Mouse (Mus musculus): Measurements from ENCODE around the gene Otop2.
A peak's percentile ranks its signal among the peaks of the same experiment; 100 is the strongest.

The Otop2 gene

DNA sequence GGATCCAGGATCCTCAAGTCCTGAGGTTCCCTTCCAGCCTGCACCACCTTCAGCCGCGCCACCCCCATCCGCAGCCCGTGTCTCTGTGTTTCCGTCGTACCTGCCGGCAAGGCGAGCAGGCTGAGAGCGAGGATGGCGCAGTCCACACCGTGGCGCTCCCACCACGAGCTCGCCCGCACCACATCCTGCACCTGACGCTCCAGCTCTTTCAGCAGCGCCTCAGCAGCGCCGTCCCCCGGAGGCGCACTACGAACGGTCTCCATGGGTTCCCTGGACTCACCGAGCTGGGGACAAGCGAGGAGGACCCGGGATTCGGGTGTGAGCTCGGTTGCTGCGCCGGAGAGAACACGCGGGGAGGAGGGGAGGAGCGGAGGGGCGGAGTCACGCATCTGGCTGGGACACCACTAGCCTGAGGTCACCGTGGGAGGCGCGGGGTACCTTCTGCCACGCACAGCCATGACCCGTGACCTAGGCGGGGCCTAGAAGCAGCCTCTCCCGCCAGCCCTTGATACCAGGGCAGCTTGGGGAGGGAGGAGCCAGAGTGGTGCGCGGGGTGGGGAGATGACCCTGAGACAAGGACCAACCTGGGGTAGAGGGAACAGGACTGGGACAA, 9.6 kb upstream of the Otop2 start, which contains the start of gene Fads6:
Fads6 (minus strand) TSS at position 450 of the 613 bp plus-strand sequence.
- DNase-seq (ENCODE audit: low read depth, low spot score), result peak; percentile 80

DNA sequence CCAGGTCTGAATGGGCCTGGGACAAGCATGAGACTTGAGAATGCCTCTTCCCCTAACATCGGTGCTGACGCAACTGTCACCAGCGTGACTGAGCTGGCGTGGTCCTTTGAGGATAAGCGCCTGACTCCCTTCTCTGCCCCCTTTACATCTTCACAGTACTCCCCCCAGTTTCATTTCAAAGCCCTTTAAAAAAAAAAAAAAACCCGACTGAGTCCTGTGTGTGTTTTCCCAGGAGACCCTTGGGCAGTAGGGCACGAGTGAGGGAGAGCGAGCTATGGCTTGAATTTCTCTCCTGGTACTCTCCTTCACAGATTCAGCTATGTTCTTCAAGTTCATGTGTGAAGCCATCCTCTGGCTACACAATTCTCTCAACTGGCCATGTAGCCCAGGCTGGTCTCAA, 8.8 kb upstream of the Otop2 start:
- no peak for DNase-seq (ENCODE audit: low read depth, low spot score)

DNA sequence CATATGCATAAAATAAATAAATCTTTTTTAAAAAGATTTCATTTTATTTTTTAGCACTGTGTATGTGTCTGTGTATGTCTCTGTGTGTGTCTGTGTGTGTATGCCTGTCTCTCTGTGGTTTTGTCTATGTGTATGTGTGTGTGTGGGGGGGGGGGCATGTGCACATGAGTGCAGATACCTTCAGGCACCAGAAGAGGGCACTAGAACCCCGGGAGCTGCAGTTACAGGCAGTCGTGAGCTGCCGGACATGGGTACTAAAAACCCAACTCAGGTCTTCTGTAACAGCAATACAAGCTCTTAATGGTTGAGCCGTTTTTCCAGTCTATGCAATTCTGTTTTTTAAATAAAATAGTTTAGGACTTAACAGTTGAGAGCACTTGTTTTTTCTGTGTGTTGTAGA, 6.2 kb upstream of the Otop2 start:
- DNase-seq (ENCODE audit: low read depth, low spot score), result peak; percentile 71

DNA sequence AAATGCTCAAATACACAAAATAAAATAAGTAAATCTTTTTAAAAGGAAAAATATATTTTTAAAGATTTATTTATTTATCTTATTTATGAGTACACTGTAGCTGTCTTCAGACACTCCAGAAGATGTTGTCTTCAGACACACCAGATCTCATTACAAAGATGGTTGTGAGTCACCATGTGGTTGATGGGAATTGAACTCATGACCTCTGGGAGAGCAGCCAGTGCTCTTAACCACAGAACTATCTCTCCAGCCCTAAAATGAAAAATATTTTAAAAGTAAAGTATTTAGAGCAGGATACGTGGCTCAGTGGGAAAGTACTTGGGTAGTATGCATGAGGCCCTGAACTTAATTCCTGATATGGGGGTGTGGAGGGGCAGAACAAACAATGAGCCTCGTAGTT, 5.6 kb upstream of the Otop2 start:
- DNase-seq (ENCODE audit: low read depth, low spot score), result no peak

DNA sequence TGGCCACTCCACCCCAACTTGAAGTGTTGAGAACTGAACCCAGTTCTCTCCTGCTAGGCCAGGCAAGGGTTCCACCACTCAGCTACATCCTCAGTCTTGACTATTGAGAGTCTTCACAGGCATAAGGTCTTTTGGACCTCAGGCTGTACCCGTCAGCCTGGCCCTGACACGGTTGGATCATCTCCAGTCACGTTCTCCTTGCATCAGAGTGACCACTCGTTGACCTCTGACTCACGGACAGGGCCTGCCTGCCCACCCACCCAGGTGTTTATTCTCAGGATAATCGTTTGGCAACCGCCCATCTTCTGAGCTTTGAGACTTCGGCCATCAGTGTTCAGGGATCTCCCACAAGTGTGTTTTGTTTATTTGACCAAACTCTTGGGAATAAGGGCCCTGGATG, 3.8 kb upstream of the Otop2 start:
- DNase-seq (ENCODE audit: low read depth, low spot score), result no peak

DNA sequence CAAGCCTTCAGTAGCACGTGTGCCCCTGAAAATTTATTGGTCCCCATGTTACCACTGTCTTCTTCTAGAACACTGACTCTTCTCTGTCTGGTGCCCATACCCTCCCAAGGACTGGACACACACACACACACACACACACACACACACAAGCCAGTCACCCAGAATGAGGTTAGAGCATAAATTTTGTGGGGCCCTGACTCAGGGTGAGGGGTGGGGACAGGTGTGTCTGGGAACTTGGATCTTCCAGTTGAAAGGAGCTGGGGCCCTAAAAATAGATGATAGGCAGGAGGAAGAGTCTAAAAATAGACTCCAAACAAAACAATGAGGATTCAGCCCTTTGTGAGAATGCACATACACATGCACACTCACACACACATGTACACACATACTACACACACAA, 1.8 kb downstream of the Otop2 start:
- DNase-seq (ENCODE audit: low read depth, low spot score), result no peak

DNA sequence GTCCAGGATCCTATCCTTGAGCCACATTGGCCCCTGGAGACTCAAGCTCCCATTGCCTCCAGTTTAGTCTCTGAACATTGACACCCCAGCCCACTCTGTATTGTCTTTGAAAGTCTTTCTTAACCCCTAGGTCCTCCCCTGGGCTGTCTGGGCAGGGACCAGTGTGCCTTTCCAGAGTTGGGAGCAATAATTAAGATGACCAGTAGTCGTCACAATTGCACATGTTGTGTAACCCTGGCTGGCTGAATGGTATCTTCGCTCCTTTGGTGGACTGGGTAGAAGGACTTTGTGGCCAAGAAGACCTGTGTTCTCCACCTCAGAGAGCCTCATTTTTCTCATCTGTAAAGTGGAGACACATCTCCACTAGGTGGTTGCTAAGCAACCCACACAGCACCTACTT, 7.3 kb downstream of the Otop2 start:
- no peak for DNase-seq (ENCODE audit: low read depth, low spot score)

DNA sequence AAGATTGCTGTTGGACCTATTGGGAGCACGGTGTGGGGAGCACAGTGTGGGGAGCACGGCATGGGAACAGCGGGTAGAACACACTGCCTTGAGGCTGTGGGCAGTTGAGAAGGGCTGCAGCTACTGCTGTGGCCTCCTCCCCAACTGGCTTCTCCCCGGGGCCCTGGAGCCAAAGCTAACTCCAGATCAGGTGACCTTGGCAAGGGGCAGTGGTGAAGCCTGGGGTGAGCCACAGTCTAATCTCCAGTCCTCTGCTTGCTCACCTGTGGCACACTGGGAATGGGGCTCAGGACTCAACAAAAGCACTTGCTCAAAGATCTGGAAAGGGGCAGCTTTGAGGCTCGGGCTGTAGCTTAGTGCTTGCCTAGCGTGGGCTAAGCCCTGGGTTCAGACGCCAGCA, 10.2 kb downstream of the Otop2 start:
- no peak for DNase-seq (ENCODE audit: low read depth, low spot score)

DNA sequence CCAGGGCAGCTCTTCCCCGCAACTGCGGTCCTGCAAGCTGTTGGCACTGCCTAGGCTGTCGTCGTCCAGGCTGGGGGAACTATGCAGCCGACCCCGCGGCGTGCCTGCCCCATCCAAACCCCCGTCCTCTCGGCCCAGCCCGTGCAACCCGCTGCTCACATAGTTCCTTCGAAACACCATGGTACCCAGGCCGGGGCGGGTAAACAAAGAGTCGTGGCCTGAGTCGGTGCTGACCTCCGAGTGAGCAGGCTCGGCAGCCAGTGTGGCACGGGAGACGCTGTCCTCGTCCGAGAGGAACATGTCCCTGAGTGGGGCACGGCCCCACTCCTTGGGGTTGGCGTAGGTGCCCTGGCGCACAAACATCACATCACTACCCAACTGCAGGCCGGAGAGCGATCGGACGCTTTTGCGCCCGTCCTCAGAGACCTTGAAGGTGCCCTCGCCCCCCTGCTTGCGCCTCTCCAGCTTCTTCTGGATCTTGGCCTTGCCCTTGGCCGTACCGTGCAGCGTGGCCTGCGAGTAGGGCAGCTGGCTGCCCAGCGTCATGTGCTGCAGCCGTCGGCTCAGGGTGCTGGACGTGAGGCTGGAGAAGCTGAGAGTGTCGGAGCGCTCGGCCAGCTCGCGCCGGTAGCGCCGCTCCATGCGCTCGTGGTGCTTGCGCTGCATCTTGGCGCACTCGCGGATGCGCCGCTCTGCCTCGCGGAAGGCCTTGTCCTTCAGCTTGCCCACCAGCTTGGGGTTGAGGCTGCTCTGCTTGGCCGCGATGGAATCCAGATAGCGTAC, 11.5 kb downstream of the Otop2 start:
- DNase-seq (ENCODE audit: low read depth, low spot score), result peak; percentile 56

DNA sequence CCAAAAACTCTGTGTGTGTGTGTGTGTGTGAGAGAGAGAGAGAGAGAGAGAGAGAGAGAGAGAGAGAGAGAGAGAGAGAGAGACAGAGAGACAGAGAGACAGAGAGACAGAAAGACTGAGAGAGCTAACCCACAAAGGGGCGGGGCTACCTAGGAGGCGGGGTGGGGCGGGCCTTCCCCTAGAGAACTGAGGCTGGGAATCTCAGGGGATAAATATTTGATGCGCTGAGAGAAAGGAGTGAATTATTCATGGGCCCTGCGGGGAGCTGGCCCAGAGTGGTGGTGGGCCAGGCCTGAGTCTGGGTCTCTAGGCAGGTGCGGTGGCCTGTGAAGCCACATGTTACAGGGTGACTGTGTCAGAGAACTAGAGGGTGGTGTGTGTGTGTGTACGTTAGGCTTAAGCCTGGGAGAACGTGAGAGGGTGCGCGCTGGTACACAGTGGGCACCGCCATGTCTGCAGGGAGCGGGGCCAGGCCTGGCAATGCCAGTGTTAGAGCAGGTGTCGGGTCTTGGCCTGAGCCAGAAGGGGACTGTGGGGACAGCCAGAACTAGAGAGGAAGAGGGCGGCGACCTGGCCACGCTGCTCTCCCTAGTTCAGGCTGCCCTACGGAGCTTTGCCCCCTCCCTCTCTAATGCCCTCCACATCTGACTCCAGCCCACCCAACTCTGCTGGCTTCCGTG, 12.9 kb downstream of the Otop2 start:
- DNase-seq (ENCODE audit: low read depth, low spot score), result peak; percentile 60

DNA sequence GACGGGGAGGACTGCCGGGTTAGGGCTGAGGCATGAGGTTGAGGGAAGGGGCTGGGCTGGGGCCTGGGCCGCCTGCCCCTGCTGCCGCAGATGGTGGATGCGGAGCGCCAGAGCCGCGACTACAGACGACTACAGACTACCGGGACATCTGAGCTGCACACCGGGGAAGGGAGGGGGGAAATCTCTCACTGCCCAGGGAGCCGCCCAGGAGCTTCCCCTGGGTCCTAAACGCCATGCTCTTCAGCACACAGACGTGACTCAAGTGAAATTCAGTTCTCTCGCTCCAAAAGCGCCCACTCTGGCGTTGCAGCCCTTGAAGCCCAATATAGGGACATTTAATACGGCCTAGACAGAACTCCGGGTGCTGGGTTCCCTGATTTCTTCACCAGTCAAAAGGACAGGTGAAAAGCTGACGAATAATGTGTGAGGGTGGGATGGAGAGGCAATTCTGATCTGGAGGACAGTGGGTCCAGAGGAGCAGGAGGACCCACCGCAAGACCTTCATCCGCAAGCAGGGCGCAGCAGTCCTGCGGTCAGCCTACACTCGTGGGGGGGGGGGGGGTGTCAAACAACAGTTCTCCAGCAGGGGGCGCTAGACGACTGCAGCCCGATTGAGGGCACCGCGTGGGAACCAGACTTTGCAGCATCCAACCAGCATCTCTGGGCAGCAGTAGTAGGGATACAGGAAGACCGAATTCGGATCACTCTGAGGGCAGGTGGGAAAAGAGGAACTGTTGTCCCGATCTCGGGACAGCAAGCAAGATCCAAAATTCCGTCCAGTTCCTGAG, 15.1 kb downstream of the Otop2 start, which contains the start of gene Ush1g:
Ush1g (minus strand) TSS at position 136 of the 788 bp plus-strand sequence.
- DNase-seq (ENCODE audit: low read depth, low spot score), result peak; percentile 80

DNA sequence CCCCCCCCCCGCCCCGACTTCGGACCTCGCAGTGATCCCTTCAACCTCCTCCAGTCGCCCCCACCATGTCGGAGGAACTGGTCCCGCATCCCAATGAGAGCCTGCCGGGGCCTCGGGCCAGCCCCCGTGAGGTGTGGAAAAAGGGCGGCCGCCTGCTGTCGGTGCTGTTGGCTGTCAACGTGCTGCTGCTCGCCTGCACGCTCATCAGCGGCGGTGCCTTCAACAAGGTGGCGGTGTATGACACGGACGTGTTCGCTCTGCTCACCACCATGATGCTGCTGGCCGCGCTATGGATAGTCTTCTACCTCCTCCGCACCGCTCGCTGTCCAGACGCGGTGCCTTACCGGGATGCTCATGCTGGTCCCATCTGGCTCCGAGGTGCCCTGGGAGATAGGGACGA, 16.4 kb downstream of the Otop2 start:
- DNase-seq (ENCODE audit: low read depth, low spot score), result peak; percentile 42

DNA sequence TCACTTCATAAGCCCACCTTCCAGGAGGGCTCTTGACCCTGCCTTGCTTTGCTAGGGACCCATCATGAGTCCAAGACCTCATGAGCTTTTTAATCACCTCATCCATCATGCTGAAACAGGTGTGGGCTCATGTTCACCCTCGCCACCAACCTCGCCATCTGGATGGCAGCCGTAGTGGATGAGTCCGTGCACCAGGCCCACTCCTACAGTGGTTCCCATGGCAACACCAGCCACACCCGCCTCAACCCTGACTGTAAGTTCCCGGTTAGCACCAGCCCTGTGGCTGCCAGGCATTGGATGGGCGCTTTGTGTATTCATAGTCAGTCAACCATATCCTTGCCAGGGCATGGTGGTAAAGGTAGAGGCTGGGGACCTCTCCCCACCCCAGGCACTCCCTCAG, 19.8 kb downstream of the Otop2 start:
- DNase-seq (ENCODE audit: low read depth, low spot score), result no peak

DNA sequence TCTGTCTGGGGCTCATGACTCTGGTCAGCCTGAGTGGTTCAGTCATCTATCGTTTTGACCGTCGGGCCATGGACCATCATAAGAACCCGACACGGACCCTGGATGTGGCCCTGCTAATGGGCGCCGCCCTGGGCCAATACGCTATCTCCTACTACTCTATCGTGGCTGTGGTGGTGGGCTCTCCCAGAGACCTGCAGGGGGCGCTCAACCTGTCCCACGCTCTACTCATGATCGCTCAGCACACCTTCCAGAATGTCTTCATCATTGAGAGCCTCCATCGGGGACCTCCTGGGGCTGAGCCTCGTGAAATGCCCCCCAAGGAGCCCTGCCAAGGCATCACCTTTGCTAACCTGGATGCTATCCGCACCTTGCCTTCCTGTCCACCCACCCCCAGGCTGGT, 22.4 kb downstream of the Otop2 start:
- DNase-seq (ENCODE audit: low read depth, low spot score), result peak; percentile 71

DNA sequence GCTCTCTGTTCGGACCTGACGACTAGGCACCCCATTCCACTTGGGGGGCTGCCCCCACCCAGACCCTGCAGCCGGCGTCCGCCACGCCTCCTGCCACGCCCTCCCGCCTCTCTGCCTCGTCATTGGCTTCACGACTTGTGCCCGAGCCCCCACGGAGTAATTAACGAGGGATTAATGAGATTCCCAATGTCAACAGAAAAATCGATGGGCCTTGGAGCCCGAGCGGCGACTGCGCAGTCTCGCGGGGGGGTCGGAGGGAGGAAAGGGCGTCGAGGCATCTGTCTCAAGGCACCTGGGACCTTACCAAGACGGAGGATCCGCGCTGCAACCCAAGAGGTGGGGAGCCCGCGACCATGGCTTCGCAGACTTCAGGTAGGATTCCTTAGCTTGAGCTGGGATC, 27.6 kb downstream of the Otop2 start, which contains the start of gene Otop3:
Otop3 (plus strand) TSS at position 201 of the 400 bp plus-strand sequence.
- no peak for DNase-seq (ENCODE audit: low read depth, low spot score)

DNA sequence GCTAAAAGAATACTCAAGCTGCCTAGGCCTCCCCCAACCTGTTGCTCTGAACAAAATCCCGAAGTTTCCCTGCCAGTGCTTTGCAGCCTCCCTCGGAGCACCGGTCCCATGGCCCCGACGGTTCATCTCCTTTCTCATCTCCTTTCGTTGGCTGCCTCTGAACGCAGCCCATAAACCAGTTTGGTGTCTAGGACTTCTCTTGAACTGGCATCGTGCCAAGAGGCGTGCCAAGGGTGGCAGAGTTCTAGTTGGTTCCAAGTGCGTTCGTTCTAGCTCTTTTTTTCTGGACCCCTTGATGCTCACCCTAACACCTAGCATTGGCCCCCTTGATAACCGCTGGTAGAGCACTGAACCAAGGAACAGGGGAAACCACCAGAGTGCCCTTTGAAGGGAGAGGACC, 28.3 kb downstream of the Otop2 start:
- no peak for DNase-seq (ENCODE audit: low read depth, low spot score)

DNA sequence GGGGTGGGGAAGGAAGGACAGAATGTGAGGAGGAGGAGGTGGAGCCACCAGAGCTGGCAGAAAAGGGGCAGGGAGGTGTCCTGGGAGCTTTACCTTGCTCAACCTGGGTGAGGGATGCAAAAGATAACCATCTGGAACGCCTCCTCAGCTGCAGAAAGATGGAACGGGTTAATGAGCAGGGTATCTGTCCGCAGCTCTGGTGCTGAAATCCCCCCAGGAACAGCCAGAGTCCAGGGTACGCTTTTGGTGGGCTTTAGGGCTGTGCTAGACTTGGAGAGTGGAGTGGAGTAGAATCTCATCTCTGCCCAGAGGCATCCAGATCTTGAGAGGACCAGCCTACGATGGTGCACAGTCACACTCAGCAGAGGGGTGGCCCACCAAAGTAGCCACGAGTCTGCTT, 29.2 kb downstream of the Otop2 start:
- no peak for DNase-seq (ENCODE audit: low read depth, low spot score)

DNA sequence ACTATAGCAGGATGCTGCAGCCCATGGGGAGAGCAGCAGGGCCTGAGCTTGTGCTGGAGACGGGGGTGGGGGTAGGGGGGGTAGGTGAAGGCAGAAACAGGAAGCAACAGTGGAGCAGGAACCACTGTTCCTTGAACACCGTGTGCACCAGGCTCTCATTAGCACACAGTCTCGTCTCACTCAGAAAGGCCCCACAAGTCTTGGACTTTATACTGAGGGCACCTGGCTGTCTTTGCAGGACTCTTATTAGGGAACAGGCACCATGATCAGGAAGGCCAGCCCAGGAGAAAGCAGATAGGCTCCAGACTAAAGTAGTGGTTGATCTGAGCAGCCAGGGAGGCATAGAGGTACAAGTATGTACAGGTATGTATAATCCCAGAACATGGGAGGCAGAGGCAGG, 30.4 kb downstream of the Otop2 start:
- no peak for DNase-seq (ENCODE audit: low read depth, low spot score)

DNA sequence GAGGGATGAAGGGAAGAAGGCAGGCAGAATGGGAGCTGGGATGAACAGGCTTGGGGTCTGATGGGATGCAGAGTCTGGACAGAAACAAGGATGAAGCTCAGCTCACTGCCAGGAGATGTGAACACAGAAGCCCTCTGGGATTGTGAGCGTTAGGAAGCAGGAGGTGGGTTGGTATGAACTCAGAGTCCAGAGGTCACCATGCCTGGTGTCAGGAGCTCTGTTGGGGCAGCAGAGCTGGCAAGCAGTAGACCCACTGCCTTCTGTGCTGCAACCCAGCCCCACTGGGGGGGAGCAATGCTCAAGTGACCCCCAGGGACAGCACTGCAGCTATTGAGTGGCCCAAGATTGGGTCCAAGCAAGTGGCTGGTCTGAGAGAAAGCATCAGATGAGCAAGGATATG, 30.9 kb downstream of the Otop2 start:
- no peak for DNase-seq (ENCODE audit: low read depth, low spot score)

DNA sequence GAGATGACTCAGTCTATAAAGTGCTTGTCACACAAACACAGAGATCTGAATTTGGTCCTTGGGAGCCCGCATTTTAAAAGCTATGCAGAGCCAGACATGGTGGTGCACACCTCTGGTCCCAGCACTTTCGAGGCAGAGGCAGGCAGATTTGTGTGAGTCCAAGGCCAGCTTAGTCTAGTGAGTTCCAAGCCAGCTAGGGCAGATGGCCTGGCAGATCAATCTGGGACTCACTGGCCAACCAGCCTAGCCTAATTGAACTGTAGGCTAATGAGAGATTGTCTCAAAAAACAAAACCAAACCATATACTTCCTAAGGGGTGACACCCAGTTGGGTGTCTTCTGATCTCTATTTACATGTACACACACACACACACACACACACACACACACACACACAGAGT, 34.3 kb downstream of the Otop2 start:
- DNase-seq (ENCODE audit: low read depth, low spot score), result no peak

DNA sequence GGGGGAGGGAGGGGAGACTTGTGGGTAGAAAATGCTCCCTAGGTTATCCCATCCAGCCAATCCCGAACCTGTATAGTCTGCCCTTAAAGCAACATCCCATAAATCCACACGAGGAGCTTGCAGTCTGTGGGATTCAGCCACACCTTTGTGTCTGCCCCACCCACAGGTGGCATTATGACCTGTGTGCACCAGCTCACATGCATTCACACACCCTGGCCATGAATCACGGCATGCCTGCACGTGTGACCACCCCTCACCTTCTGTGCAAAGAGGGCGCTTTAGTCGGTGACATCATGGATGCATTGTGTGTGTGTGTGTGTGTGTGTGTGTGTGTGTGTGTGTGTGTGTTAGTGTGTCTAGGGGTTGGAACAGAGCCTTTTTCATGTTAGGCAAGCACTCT, 34.9 kb downstream of the Otop2 start:
- DNase-seq (ENCODE audit: low read depth, low spot score), result no peak

DNA sequence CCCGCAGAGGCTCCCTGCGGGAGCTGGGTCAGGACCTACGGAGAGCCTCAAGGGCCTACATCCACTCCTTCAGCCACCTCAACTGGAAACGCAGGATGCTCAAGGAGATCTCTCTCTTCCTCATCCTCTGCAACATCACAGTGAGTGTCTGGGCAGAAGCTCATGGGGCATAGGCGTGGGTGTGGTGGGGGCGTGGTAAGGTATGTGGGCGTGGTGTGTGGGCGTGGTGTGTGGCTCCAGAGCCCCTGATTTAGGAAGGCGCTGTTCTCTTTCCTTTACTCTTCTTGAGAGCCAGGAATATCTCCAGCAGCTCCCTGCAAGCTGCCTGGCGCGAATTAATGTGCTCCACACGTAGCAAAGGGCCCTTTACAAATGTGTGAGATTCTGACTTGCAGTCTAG, 38.0 kb downstream of the Otop2 start:
- DNase-seq (ENCODE audit: low read depth, low spot score), result peak; percentile 63

Measured in ZHBTc4 (cell line).